In genomic region chr9:100645026-100645940, GRCm38 (mm10) we compare ENCODE assay signal across 8 mouse cellular contexts. TPM values are rescaled to one million over a fixed set of nuclear protein-coding genes. Genes with fewer than 3 reads are reported as not detected.
DNase-seq lines count a peak whose midpoint lies in the region; ATAC-seq and TF ChIP-seq lines count a peak whose summit lies in the region.

No protein-coding gene starts in this region.

- no peaks in the 10 kb centered on the region for H3K36me3 ChIP-seq in lung, embryonic 14.5 days (ENCODE audit: insufficient read depth)
- no peaks in the 10 kb centered on the region for H3K36me3 ChIP-seq in embryonic facial prominence, embryonic 15.5 days
- no peaks in the 10 kb centered on the region for H3K36me3 ChIP-seq in kidney, postnatal 0 days (ENCODE audit: insufficient read depth, low read length)
- H3K36me3 ChIP-seq in neural tube, embryonic 14.5 days (ENCODE audit: control insufficient read depth, insufficient read depth, low read length), result no peaks in the 10 kb centered on the region

- peak overlapping the region; percentile 70 for H3K4me2 ChIP-seq in lung, embryonic 14.5 days
- H3K4me2 ChIP-seq in embryonic facial prominence, embryonic 15.5 days (replicated peaks), result peak overlapping the region; percentile 52
- peak overlapping the region; percentile 71 for H3K4me2 ChIP-seq in kidney, postnatal 0 days (ENCODE audit: low read length)
- H3K4me2 ChIP-seq in neural tube, embryonic 14.5 days (ENCODE audit: low read depth, low read length), result peak overlapping the region; percentile 50

- peak overlapping the region; percentile 97 for H3K9ac ChIP-seq in lung, embryonic 14.5 days
- no peak overlapping the region for H3K9ac ChIP-seq in embryonic facial prominence, embryonic 15.5 days
- peak overlapping the region; percentile 97; the same call in 1 of the 2 replicates for H3K9ac ChIP-seq in kidney, postnatal 0 days (ENCODE audit: low read depth, low read length)
- H3K9ac ChIP-seq in neural tube, embryonic 14.5 days (replicated peaks; ENCODE audit: low read depth, low read length), result no peak overlapping the region

- WGBS in lung, embryonic 14.5 days, result 25% methylated on average over 8 of the region's 8 CpGs
- 24% methylated on average over 8 of the region's 8 CpGs for WGBS in embryonic facial prominence, embryonic 15.5 days
- 26% methylated on average over 8 of the region's 8 CpGs for WGBS in kidney, postnatal 0 days
- WGBS in neural tube, embryonic 14.5 days, result 27% methylated on average over 8 of the region's 8 CpGs

- no peaks in the 10 kb centered on the region for H3K9me3 ChIP-seq in lung, embryonic 14.5 days (ENCODE audit: low read depth, low read length)
- H3K9me3 ChIP-seq in embryonic facial prominence, embryonic 15.5 days (replicated peaks), result no peaks in the 10 kb centered on the region
- no peaks in the 10 kb centered on the region for H3K9me3 ChIP-seq in kidney, postnatal 0 days (replicated peaks; ENCODE audit: low read length)
- no peaks in the 10 kb centered on the region for H3K9me3 ChIP-seq in neural tube, embryonic 14.5 days (ENCODE audit: control insufficient read depth, low read length)

- peaks cover 9% of the 10 kb centered on the region for H3K4me1 ChIP-seq in lung, embryonic 14.5 days (ENCODE audit: insufficient read depth)
- H3K4me1 ChIP-seq in embryonic facial prominence, embryonic 15.5 days, result peaks cover 16% of the 10 kb centered on the region
- H3K4me1 ChIP-seq in kidney, postnatal 0 days (replicated peaks; ENCODE audit: insufficient read depth, low read length), result 0 out of 2 replicates have a peak, but pooled peaks cover 10% of the 10 kb centered on the region
- peaks cover 19% of the 10 kb centered on the region for H3K4me1 ChIP-seq in neural tube, embryonic 14.5 days (ENCODE audit: control insufficient read depth, insufficient read depth, low read length)

- no peaks in the 10 kb centered on the region for H3K27me3 ChIP-seq in lung, embryonic 14.5 days (ENCODE audit: insufficient read depth, low read length)
- no peaks in the 10 kb centered on the region for H3K27me3 ChIP-seq in embryonic facial prominence, embryonic 15.5 days
- H3K27me3 ChIP-seq in kidney, postnatal 0 days (ENCODE audit: insufficient read depth, low read length), result no peaks in the 10 kb centered on the region
- H3K27me3 ChIP-seq in neural tube, embryonic 14.5 days (ENCODE audit: control insufficient read depth, insufficient read depth, low read length), result no peaks in the 10 kb centered on the region

- no peak for DNase-seq in lung, embryonic 14.5 days
- DNase-seq in lung, postnatal 10 days, result no peak
- no peak for DNase-seq in kidney, postnatal 0 days (ENCODE audit: low spot score)
- DNase-seq in ovary, adult 18-20 months (ENCODE audit: low spot score), result no peak
- DNase-seq in adipocyte (ENCODE audit: low spot score), result no peak
- no peak for DNase-seq in thymus, postnatal 36 days

- H3K27ac ChIP-seq in lung, embryonic 14.5 days (ENCODE audit: low read depth), result peak overlapping the region; percentile 99; the same call in 1 of the 2 replicates
- no peak overlapping the region for H3K27ac ChIP-seq in embryonic facial prominence, embryonic 15.5 days (replicated peaks)
- H3K27ac ChIP-seq in kidney, postnatal 0 days, result no peak overlapping the region
- no peak overlapping the region for H3K27ac ChIP-seq in neural tube, embryonic 14.5 days (ENCODE audit: low read depth, low read length)

- peak overlapping the region; percentile 77 for H3K4me3 ChIP-seq in lung, embryonic 14.5 days (ENCODE audit: low read depth, low read length)
- H3K4me3 ChIP-seq in embryonic facial prominence, embryonic 15.5 days (replicated peaks), result peak overlapping the region; percentile 64
- H3K4me3 ChIP-seq in kidney, postnatal 0 days (replicated peaks; ENCODE audit: low read depth, low read length), result peak overlapping the region; percentile 92
- peak overlapping the region; percentile 79 for H3K4me3 ChIP-seq in neural tube, embryonic 14.5 days (ENCODE audit: low read depth, low read length)

- ATAC-seq in lung, embryonic 14.5 days (ENCODE audit: insufficient read depth), result no peak
- no peak for ATAC-seq in embryonic facial prominence, embryonic 15.5 days (ENCODE audit: insufficient number of reproducible peaks, low FRiP score, low TSS enrichment, low read depth)
- ATAC-seq in kidney, postnatal 0 days (replicated peaks; ENCODE audit: low FRiP score, low read depth), result no peak
- ATAC-seq in neural tube, embryonic 14.5 days (ENCODE audit: low read depth), result no peak

- no peak for TF ChIP-seq CTCF in lung, embryonic 14.5 days (IDR thresholded peaks at IDR 0.05; ENCODE audit: low read depth)
- no peak for TF ChIP-seq CTCF in kidney, postnatal 0 days (IDR thresholded peaks at IDR 0.05; ENCODE audit: low read depth)

RNA-seq across cellular contexts. Expression of gene Stag1, which starts 47.7 kb away (rescaled TPM):
- 48.4 and 57.5 TPM in 2 replicates for polyA plus RNA-seq in lung, embryonic 14.5 days (2014; fragmentation: Nextera tagmentation; extraction: Ambion mirVana)
- polyA plus RNA-seq in embryonic facial prominence, embryonic 15.5 days (2015; fragmentation: Nextera tagmentation; extraction: Ambion mirVana), result 33.8 and 40.4 TPM in 2 replicates
- polyA plus RNA-seq in kidney, postnatal 0 days (2015; fragmentation: Nextera tagmentation; extraction: Ambion mirVana), result 40.9 and 43.6 TPM in 2 replicates
- polyA plus RNA-seq in neural tube, embryonic 14.5 days (2014; fragmentation: Nextera tagmentation; extraction: Ambion mirVana), result 40.9 and 48.2 TPM in 2 replicates

Comparison
In these comparisons a context has a peak if more than half of its experiments do, and no peak if none do; other contexts are left out.
1. H3K9ac ChIP-seq: peak in lung, embryonic 14.5 days (single experiment) and kidney, postnatal 0 days (single experiment); none in embryonic facial prominence, embryonic 15.5 days (single experiment) and neural tube, embryonic 14.5 days (single experiment).
2. Peak in every context shown above with its lines, with median percentiles within 50 percentile points of each other: H3K4me2 ChIP-seq and H3K4me3 ChIP-seq.